Mouse (Mus musculus): ENCODE data around the gene Acod1. TPM values are rescaled to one million over a fixed set of nuclear protein-coding genes. Genes with fewer than 3 reads are reported as not detected.

Gene Acod1
- polyA plus RNA-seq, 1 experiment, result 0.10 TPM

DNA sequence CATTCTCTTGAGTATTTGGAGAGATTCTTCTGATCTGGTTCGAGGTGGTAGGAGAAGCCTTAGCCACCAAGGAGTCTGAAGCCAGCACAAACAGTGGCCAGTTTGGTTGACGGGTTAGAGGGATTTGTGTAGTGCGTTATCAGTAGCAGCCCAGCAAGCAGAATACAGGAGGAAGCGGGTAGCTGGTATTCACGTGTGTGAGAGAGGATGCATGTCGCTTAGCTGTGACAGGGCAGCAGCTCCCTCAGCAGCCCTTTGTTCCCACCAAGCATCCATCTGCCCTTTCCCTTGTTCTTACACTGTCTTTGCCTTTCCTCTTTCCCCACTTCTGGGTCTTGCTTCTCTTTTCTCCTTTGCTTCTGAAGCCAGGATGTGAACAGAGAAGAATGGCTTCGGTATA is 28.4 kb downstream of the Acod1 start:
- no peak for TF ChIP-seq CTCF (IDR thresholded peaks at IDR 0.05; ENCODE audit: borderline replicate concordance, insufficient read depth, low read depth, low read length)
- no peak for TF ChIP-seq POLR2A (IDR thresholded peaks at IDR 0.05; ENCODE audit: borderline replicate concordance, insufficient read depth, low read length)
- Histone ChIP-seq H3K27ac (ENCODE audit: insufficient read depth, low read length) (no peak overlapping the region), H3K27me3 (ENCODE audit: control insufficient read depth, insufficient read depth, low read length) (no peaks in the 10 kb centered on the region), H3K4me1 (ENCODE audit: control insufficient read depth, insufficient read depth, low read length) (peaks cover 25% of the 10 kb centered on the region), H3K4me3 (replicated peaks; ENCODE audit: insufficient read depth, low read depth, low read length) (no peak overlapping the region)
- no peak for DNase-seq
- 82% methylated on average over 7 of the region's 7 CpGs for WGBS

DNA sequence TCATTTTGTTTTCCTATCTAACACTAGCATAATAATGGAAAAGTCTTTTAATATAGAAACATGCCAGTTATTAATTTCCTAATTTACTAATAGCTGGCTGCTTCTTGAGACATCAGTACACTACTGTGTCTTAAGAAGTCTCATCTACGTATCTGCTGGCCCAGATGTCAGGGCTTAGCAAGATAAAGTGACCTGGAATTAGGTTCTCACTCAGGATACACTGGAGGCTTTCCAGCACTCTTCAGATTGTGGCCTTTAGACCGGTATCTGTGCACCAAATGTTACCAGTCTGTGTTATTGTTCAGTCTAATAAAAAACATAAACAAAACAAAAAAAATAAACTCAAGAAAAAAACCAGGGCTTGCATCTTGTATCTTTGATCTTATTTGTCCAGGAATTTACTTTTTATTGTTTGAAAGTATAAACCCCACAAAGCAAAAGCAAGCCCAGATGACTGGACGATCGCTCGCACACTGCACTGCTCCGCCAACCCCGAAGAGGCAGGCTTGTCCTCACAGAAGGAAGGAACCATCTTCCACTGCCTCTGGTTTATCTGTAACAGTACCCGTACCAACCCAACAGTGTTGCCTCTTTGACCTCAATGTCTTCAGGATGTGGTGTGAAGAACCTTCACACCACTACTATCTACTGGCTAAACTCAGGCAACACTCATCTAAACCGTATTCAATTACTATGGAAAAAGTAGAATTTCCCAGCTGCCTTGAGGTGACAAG is 30.7 kb downstream of the Acod1 start:
- TF ChIP-seq POLR2A (IDR thresholded peaks at IDR 0.05; ENCODE audit: borderline replicate concordance, insufficient read depth, low read length) (no peak), CTCF (IDR thresholded peaks at IDR 0.05; ENCODE audit: borderline replicate concordance, insufficient read depth, low read depth, low read length) (no peak)
- WGBS, result 68% methylated on average over 9 of the region's 9 CpGs

DNA sequence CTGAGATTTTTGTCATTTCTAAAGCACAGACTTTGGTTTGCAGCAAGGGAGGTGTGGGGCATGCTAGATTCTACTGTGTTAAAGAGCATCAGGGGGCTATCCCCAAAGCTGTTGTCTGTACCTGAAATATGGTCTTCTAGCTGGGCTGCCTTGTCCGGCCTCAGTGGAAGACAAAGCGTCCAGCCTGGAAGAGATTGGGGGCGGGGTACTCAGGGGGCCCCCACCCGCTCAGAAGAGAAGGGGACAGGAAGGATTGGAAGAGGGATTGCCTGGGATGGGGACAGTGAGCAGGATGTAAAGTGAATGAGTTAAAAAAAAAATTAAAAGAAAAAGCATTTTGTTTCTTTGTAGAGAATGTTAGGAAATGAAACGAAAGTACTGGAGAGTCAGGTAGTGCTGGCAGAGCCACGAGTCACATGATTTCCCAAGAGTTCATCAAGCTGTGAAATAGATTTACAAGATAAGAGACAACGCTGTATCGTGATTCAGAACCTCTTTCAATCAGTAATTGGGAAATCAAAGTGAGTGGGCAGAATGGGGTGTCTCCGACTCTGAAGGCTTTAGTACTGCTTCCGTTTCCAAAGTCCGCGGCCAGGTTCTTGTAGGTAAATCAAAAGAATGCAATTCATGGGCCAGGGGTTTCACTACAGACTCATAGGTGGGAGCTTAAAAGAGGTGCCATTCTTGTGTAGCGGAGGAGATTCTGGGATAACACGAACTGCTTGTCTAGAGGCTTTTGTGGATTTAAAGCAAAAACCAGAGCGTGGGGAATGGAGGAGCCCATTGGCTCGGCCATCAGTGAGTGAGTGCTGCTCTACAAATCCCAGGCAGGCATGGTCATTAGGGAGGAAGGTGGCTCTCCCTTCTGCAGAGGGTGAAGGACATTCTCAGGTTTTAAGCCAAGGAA is 31.5 kb downstream of the Acod1 start:
- 48% methylated on average over 16 of the region's 16 CpGs for WGBS
- no peak for TF ChIP-seq POLR2A (IDR thresholded peaks at IDR 0.05; ENCODE audit: borderline replicate concordance, insufficient read depth, low read length)
- TF ChIP-seq CTCF (IDR thresholded peaks at IDR 0.05; ENCODE audit: borderline replicate concordance, insufficient read depth, low read depth, low read length), result no peak
- Histone ChIP-seq H3K4me3 (replicated peaks; ENCODE audit: insufficient read depth, low read depth, low read length) (peak overlapping the region; percentile 9), H3K4me1 (ENCODE audit: control insufficient read depth, insufficient read depth, low read length) (peaks cover 20% of the 10 kb centered on the region), H3K27ac (ENCODE audit: insufficient read depth, low read length) (peak overlapping the region; percentile 92), H3K27me3 (ENCODE audit: control insufficient read depth, insufficient read depth, low read length) (no peaks in the 10 kb centered on the region)
- peak; percentile 47 to 49 for DNase-seq

More for the DNA sequence above, 30.7 kb downstream of the Acod1 start:
- Histone ChIP-seq H3K27ac (ENCODE audit: insufficient read depth, low read length) (peak overlapping the region; percentile 92), H3K27me3 (ENCODE audit: control insufficient read depth, insufficient read depth, low read length) (no peaks in the 10 kb centered on the region), H3K4me1 (ENCODE audit: control insufficient read depth, insufficient read depth, low read length) (peaks cover 25% of the 10 kb centered on the region), H3K4me3 (replicated peaks; ENCODE audit: insufficient read depth, low read depth, low read length) (no peak overlapping the region)
- DNase-seq, result no peak

DNA sequence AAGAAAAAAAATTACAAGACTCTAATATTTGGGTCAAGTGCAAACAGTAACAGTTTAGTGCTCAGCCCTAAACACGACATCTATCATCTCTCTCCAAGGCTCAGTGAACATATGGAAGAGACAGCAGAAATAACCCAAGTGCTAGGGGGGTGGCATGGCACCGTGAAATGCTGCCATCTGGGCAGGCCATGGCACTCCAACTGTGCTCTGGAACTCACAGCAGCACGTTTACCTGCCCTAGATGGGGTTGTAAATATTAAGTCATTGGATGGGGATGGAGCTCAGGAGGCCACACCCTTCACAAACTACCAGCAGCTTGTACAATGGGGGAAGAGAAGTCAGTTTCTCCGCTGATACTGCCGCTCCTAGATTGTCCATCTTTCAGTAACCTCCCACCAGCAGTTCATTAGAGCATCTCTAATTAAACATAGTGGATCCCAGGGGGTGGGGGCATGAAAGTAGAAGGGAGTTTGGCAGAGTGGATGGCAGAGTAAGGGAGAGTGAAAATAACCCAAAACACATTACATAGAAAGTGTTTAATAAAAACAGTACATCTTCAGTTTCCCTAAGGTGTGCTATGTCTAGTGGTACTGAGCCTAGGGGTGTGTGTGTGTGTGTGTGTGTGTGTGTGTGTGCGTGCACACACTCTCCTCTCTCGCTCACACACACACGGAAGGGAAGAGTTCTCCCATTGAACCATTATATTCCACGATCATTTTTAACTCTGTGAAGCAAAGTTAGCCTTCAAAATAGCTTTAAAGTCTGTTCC is 32.6 kb downstream of the Acod1 start:
- Histone ChIP-seq H3K4me3 (replicated peaks; ENCODE audit: insufficient read depth, low read depth, low read length) (no peak overlapping the region), H3K27ac (ENCODE audit: insufficient read depth, low read length) (peak overlapping the region; percentile 12; the same call in 1 of the 2 replicates), H3K27me3 (ENCODE audit: control insufficient read depth, insufficient read depth, low read length) (no peaks in the 10 kb centered on the region), H3K4me1 (ENCODE audit: control insufficient read depth, insufficient read depth, low read length) (peaks cover 19% of the 10 kb centered on the region)
- peak; percentile 86 to 93 for DNase-seq
- 22% methylated on average over 9 of the region's 9 CpGs for WGBS
- TF ChIP-seq POLR2A (IDR thresholded peaks at IDR 0.05; ENCODE audit: borderline replicate concordance, insufficient read depth, low read length) (no peak), CTCF (IDR thresholded peaks at IDR 0.05; ENCODE audit: borderline replicate concordance, insufficient read depth, low read depth, low read length) (no peak)

DNA sequence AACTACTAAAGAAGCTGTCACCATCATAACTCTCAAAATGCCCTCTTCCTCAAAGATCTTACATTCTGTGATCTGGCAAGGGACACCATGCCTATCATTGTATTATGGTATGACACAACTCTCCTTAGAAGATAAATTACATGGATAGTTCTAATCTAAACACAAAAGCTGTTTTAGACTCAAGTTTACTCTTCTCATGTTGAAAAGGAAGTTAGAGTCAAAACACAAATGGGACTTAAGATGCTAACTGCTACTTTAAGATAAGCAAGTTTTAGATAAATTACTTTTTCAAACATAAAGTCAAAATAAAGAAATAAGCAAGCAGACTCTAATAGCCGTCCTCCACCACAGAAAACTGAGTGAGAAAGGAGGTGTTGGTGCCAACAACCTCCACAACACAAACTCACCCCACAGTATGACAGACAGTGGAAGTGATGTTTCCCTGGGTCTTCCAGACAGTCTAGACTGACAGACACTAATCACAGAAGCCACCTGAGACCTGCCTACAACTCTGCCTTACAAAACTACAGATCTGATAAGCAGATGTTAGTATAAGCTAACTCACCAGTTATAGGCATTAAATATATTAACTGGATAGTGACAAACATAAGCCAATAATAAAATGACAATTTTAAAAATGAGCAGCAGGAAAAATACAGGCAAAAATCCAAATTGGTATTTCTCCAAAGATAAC is 39.2 kb downstream of the Acod1 start:
- no peak for TF ChIP-seq POLR2A (IDR thresholded peaks at IDR 0.05; ENCODE audit: borderline replicate concordance, insufficient read depth, low read length)
- TF ChIP-seq CTCF (IDR thresholded peaks at IDR 0.05; ENCODE audit: borderline replicate concordance, insufficient read depth, low read depth, low read length), result no peak
- Histone ChIP-seq H3K27me3 (ENCODE audit: control insufficient read depth, insufficient read depth, low read length) (no peaks in the 10 kb centered on the region), H3K4me3 (replicated peaks; ENCODE audit: insufficient read depth, low read depth, low read length) (no peak overlapping the region), H3K27ac (ENCODE audit: insufficient read depth, low read length) (no peak overlapping the region), H3K4me1 (ENCODE audit: control insufficient read depth, insufficient read depth, low read length) (peaks cover 6% of the 10 kb centered on the region; the same call in 1 of the 2 replicates)
- 19% methylated on average over 1 of the region's 1 CpGs for WGBS
- DNase-seq, result no peak

DNA sequence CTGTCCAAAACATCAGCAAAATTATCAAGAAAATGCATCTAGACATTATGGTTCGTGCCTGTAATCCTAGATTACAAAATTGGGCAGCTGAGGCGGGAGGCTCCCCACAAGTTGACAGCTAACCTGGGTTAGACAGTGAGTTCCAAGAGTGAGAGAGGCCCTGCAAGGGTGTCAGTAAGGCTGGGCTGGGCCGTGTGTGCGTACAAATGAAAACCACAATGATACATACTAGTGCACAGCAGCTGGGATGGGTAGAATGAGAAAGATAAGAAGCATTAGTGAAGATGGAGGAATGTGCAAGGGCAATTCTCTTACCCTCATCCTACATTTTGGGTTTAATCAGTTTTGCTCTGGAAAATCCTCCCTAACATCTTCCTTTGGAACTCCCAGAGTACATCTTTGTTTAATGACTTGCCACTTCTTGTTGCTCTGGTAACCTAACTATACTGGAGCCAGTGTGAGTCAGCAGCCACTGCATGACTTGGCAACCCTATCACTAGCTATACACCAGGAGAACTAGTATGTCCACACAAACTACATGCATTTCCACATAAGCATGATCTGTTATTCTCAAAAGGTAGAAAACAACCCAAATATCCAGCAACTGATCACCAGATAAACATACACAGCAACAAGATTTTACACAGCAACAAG is 40.0 kb downstream of the Acod1 start:
- Histone ChIP-seq H3K27me3 (ENCODE audit: control insufficient read depth, insufficient read depth, low read length) (no peaks in the 10 kb centered on the region), H3K27ac (ENCODE audit: insufficient read depth, low read length) (no peak overlapping the region), H3K4me1 (ENCODE audit: control insufficient read depth, insufficient read depth, low read length) (peaks cover 6% of the 10 kb centered on the region; the same call in 1 of the 2 replicates), H3K4me3 (replicated peaks; ENCODE audit: insufficient read depth, low read depth, low read length) (no peak overlapping the region)
- TF ChIP-seq POLR2A (IDR thresholded peaks at IDR 0.05; ENCODE audit: borderline replicate concordance, insufficient read depth, low read length), result no peak
- no peak for TF ChIP-seq CTCF (IDR thresholded peaks at IDR 0.05; ENCODE audit: borderline replicate concordance, insufficient read depth, low read depth, low read length)
- no peak for DNase-seq
- 84% methylated on average over 4 of the region's 4 CpGs for whole genome bisulfite sequencing

Data from cerebellum, adult 2 months (tissue).